Mouse (Mus musculus): Measurements from ENCODE around the gene Rpl31.

The Rpl31 gene

DNA sequence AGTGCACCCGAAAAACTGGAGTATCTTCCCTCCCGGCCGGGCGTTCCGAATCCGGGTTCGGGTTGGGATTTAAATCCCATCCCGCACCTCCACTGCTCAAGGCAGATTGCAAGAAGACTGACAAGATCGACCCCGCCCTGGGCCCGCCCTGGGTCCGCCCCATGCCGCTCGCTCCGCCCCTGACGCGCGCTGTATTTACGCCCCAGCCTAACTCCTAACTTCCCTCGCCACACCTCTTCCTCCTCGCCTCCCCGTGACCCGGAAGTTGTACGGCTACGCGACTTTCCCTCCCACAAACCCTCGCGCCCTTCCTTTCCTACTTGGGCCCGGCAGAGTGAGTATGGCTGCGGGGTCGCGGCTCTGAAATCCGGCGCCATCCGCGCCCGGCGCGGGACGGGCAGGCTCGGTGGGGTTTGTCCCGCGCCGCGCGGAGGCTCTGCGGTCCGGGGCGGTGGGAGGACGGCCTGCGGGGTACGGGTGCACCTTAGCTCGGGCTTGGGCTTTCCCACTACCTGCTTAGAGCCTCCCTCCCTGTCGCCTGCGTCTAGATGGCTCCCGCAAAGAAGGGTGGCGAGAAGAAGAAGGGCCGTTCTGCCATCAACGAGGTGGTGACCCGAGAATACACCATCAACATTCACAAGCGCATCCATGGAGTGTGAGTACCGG lies at the start of gene Rpl31:
Rpl31 (plus strand) TSS at position 242 of the 666 bp plus-strand sequence.
- peak; percentile 97 to 99 for DNase-seq (ENCODE audit: low spot score in 2 of 2)

DNA sequence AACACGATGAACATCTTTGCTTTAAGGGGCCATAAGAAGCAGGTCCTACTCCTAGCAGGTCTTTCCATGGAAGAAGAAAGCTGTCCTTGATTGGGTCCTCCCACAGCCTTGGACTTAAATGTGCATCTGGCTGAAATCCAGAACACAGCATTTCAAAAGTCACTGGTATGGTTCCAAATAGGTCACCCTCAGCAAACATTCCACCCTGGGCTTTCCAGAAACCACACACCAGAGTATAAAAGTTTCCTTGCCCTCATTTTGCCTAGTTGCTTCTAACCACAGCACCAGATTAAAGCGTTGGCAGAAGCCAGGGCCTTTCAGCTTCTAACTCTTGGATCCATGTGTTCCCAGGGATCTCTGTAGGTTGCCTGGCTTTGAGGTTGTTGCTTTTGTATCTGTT lies 49.7 kb upstream of the Rpl31 start:
- peak; percentile 35 to 46 for DNase-seq (ENCODE audit: low spot score in 2 of 2)

DNA sequence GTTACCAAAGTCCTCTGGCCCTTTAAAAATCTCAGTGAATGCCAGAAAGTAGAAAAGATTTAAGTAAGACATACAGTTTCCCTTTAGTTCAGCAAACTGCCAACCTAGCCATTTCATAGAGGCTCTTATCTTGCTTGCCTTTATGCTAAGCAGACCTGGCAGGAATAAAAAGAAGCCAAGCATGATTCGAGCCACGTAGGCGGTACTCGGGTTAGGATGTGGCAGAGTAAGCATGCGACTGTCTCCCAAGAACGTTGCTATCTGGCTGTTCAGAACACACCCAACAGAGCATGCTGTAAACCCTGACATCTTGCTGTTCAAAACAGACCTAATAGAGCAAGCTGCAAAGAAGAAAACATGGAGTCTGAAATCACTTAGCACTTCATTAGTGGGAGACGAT lies 48.8 kb upstream of the Rpl31 start:
- DNase-seq (ENCODE audit: low spot score in 2 of 2) = no peak

DNA sequence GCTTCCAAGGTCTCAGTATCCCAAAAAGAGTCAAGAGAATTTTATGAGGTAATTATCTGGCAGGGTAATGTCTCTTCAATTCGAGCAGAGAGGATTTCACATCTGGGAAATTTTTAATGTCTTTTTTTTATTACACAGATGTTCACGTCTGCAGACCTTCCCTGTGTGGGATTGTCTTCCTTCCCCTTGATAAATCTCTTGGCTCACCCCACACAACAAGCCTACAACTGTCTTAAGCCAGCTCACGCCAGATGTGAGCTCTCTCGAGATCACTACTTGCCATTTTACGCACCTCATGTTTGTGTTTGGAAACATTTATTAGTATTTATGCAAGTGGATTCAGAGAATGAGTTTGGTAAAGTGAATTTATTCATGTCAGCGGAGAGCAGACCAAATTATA lies 45.7 kb upstream of the Rpl31 start:
- no peak for DNase-seq (ENCODE audit: low spot score in 2 of 2)

DNA sequence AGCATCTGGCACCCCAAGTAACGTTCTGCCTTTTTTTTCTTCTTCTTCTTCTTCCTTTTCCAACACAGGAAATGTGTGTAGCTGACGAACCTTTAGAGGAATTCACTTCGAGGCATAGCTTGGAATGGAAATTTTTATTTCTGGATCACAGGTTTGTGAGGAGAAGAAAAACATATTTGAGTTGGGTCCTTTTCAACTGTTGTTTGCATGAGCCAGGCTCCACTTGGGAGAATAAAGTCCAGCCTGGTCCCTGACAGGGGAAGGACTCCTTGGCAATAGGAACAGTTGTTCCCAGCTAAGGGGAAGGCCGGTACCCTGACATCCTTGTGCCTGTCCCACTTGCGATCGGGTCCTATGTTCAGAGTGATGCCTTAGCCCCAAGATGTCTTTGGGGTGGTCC lies 42.4 kb upstream of the Rpl31 start:
- peak; percentile 21 to 24 for DNase-seq (ENCODE audit: low spot score in 2 of 2)

DNA sequence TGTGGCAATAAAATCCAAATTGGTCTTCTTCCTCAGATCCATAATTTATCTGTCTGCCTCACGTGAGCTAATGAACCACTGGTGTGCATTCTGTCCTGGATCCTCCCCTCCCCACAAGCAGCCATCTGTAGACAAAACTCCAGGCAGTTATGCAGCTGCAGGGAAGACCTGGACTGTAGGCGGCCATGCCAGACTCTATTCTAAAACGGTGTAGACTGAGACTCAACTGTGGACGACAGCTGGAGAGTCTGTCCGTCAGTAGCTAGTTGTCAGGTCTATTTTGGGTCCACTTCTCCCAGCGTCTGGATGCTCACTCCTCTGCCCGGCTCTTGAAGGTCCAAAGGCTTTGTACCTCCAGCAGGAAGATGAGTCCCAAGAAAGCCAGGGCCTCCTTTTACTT lies 40.1 kb upstream of the Rpl31 start:
- DNase-seq (ENCODE audit: low spot score in 2 of 2) = no peak

DNA sequence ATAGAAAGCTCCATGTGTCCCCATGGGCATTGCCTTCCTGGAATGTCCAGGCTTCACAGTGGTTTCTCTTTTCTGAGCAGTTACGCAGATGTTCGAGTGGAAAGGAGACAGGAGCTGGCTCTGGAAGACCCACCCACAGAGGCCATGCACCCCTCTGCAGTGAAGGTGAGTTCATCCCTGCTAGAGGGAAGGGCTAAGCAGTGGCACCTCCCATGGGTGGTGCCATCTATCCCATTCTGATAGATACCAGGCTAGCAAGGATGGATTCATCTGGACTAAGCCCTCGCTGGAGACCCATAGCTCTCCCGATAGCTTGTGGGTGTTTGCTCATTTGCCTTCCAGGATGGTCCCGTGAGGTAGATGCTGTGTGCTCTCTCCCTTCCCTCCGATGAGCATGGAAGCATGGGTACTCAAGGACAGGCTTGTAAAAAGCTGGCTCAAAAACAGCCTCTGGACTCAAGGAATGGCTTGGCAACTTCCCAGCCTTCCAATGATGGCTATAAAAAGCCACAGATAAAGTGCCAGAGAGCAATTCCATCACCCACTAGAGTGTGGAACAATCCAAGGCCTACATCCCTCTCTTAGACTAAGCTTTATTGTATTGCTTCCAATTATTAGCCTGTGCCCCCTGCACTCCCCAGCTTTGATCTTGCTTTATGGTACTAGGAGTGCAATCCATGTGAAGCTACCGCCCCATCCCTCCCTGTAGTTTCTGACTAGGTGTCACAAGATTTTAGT lies 36.6 kb upstream of the Rpl31 start:
- peak; percentile 37 to 70 for DNase-seq (ENCODE audit: low spot score in 2 of 2)

DNA sequence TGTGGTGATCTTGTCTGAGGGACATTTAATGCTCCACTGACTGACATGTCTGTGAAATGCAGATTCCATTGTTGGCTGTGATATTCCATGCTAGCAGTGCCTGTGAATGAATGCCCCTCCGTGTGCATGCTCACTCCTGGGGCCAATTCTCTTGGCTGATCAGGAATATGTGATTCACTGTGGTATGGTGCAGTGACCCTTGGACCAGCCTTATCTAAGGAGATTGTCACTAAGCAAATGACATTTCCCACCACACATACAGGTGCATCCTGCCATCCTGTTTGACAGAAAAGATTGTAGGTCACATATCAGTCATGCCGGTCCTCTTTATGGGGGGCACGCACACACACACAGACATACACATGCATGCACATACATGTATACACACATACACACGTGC lies 35.2 kb upstream of the Rpl31 start:
- DNase-seq (ENCODE audit: low spot score in 2 of 2) = no peak

DNA sequence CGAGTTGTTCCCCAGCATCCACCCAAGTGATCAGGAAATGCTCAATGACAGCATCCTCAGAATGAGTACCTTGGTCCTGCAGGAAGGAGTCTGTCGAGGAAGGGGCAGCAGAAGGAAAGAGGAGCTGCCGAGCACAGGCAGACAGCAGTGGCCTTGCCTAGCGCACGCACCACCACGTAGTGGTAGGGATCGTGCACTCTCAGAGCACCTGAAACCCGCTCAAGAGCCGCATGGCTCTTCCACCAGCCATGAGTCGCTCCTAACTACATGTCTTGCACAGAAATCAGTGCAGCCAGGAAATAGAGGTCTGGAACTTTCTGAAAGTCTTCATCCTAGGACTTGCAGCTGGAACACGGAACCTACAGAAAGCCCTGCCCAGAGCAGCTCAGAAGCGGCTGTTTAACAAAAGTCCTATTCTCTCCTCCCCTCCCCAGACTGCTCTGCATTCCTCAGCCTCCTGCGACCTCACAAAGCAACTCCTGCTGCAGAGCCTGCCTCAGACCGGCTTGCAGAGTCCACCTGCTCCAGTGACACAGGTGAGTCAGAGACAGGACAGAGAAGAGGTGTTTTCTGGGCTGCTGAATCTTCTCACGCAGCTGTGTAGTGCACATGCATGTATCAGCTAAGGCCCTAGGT lies 32.0 kb upstream of the Rpl31 start:
- no peak for DNase-seq (ENCODE audit: low spot score in 2 of 2)

DNA sequence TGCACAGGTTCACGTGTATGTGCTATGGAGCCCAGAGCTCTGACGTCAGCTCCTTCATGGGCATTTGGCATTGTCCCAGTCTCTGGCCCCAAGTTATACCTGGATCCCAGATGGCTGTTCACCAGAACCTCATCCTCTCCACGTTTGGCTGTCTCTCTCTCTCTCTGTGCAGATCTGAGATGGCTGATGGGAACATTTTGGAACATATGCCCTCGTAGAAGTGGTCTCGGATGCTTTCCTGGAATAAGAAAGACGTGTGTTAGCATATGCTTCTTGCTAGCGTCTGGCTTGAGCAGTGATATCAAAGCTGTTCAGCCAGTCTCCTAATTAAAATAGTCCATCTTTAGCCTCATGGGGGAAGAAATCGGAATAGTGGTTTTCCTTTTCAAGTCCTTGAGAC lies 30.9 kb upstream of the Rpl31 start:
- no peak for DNase-seq (ENCODE audit: low spot score in 2 of 2)

DNA sequence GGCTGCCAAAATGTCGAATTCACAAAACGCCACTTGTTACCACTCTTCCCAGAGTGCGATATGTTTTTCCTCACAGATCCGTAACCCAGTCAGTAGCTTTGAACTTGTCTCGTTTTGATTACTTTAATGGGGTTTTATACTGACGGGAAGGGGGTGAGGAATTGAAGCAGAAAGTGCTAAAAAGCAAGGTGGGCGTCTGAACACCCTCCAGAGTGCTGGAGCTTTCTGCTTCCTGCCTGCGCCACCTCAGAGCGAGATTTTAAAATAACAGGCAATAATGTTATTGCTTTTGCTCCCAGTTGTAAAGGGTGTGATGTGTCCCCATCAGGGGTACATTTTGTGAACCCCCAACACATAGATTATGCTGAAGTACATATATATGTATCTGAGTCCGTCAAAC lies 28.8 kb upstream of the Rpl31 start:
- DNase-seq (ENCODE audit: low spot score in 2 of 2) = no peak

DNA sequence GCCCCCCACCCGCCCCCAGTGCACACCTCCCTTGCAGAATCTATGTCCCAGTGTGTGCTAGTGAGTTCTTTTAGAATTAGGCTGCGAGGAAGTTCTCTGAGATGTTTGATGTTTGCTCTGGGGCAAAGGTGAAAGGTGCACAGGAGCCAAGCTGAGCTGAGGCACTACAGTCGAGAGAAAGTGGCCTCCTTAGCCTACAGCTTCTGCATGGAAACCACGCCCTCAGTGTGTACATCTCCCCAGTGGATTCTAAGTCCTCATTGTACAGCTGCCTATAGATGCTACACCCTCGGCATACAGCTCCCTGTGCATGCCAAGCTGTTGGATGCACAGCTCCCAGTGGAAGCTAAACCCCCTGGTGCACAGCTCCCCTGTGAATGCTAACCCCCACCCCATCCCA lies 28.2 kb upstream of the Rpl31 start:
- DNase-seq (ENCODE audit: low spot score in 2 of 2) = no peak

DNA sequence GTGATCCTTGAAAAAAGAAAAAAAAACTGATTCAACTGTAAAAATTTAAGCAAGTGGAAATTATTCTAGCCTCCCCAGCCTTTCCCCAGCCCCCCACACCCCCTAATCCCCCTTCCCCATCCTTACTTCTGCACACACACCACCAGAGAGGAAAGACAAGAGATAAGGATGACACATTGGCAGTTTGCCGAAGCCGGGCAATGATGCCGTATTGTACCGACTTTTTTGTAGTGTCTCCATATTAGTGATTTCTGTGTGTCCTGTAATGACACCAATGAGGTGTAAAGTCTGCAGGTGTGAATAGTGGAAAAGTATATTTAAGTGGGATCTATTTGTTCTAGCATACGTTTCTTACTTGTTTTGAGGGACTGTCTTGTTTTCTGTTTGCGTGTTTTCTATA lies 27.5 kb upstream of the Rpl31 start:
- no peak for DNase-seq (ENCODE audit: low spot score in 2 of 2)

DNA sequence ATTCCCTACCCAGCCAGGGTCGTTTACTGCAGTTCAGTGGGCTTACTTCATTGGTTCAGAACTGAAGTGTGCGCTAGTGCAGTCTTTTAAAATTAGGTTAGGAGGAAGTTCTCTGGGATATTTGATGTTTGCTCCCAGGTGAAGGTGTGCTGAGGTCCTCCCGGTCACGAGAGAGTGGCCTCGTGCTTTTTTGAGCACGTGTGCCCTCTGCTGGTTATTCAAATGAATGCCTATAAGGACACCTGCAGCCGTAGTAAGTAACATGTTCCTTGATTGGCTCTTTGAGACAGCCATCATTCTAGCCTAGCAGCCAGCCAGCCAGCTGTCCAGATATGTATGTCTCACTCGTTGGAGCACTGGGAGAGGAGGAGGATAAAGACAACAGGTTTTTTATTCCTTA lies 27.0 kb upstream of the Rpl31 start:
- peak; percentile 24 to 55 for DNase-seq (ENCODE audit: low spot score in 2 of 2)

DNA sequence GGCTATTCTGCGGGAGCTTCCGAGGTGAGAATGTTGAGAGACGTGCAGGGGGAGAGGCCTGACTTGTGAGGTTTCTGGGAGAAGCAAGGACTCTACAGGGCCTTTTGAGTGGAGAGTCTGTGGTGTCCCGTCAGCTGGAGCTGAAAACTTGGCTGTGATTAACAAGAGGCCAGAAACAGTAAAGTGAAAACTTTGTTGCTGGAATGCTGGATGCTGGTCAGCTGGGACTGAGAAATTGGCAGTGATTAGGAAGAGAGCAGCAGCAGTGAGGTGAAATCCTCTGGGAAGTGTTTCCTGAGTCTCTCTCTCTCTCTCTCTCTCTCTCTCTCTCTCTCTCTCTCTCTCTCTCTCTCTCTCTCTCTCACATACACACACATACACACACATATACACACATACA lies 25.8 kb upstream of the Rpl31 start:
- DNase-seq (ENCODE audit: low spot score in 2 of 2) = peak; percentile 17 to 20

DNA sequence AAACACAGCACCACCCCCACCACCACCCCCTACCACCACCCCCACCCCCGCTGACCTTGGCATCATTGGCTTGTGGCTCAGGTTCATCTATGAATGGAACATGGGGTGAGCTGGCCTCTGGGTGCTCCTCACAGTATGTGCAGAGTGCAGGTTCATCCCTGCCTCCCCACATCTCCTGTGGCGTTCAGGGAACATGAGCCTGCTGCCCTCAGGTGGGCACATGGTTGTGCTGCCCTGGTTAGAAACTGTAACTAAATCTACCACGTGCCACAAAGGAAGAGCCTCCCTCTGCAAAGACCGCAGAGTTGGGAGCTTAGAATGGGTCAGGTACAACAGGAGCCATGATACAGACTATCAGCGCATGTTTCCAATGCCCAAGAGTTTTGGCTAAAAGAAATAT lies 24.4 kb upstream of the Rpl31 start:
- DNase-seq (ENCODE audit: low spot score in 2 of 2) = no peak

DNA sequence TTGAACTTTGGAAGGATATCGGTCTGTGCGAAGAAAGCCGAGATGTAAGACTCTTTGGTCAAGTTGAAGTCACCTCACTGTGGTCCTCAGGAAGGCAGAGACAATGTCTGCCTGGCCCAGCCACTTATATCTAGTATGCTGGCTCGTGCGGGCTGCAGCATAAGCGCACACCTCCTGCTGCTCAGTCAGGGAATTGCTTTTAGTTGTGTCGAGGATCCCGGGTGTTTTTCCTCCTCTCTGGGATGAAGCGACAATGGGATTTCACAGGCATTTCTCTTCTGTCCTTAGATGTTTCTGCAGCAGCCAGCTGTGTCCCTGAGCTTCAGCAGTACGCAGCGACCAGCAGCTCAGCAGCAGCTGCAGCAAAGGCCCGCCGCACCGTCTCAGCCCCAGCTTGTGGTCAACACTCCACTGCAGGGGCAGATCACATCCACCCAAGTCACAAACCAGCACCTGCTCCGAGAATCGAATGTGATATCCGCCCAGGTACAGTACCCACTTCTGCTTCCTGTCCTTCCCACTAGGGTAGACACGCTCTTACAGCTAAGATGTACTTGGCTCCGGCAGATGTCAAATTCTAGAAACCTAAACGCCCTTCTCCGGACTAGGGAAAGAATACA lies 22.6 kb upstream of the Rpl31 start:
- no peak for DNase-seq (ENCODE audit: low spot score in 2 of 2)

DNA sequence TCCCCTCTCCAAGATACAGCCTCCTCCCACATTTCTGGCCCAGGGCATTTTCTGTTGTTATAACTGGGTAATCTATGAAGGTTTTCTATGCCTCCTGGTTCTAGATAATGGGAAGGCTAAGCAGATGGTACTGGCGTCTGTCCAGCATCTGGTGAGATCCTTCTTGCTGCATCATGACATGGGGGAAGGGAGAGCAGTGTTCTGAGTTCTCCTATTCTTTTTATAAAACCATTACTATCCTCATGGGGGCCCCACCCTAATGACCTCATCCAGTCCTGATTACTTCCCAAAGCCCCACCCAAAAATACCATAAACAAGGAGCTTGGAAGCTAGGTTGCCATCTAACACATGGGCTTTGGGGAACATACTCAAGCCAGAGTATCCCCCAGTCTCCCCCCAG lies 18.6 kb upstream of the Rpl31 start:
- peak; percentile 64 to 78 for DNase-seq (ENCODE audit: low spot score in 2 of 2)

DNA sequence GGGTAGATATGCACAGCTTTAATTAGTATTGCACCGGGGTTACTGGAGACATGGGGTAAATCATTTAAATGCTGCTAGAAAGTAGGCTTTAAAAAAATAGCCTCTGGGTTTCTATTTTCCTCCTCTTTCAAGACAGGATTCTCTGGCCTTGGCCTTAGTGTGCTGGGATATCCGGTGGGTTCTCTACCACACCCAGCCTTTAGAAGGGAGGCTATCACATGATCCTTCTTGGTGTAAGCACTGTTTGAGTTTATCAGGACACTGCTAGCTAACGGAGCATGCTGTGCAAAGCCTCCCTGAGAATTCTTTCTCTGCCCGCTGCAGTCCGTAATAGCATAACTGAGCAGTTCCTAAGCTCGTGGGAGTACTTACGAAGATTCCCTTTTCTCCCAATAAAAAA lies 18.2 kb upstream of the Rpl31 start:
- DNase-seq (ENCODE audit: low spot score in 2 of 2) = peak; percentile 18 to 35

DNA sequence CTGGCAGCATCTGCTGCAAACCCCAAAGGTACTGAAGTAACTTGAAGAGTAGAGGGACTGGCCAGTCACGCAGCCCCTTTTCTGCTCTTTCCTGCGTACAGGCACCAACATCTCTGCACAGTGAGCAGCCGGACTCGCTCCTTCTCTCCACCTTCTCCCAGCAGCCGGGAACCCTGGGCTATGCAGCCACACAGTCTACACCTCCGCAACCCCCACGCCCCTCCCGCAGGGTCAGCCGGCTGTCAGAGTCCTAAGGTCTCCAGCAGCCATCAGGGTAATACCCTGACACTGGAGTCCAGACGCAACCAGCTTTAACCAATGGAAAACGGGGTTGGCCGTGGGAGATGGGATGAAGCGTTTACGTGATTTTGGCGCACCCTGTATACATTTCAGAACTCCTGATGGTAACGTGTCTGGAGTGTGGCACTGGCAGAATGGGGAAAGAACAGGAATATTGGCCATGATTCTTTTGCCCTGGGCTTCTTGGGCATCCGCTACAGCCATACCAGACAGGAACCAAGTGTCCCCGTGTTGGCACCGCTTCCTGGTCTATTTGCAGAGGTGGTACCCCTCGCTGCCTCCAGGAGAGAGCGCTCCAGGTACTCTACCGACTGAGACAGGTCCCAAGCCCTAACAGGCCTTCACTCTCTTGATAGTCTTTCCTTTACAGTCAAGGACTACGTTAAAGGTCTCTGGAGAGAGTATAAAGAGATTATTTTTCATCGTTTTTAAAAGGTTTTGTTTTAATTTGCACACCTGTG lies 5.7 kb upstream of the Rpl31 start:
- DNase-seq (ENCODE audit: low spot score in 2 of 2) = no peak

DNA sequence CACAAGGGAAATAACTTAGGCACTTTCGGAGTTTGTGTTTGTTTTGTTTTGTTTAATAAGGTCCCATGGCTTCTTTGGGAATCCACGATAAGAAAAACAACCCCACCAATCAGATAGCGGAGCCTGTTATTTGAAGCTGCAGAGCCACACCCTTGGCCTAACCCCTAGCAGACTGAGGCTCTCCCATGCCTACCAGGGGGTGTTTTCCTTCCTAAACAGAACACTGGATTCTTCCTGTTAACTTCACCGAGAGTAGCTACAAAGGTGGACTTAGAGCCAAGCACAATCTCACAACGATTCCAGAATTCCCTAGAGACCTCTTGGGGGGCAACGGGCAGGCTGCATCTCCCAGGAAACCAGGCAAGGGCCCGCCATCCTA lies 5.1 kb upstream of the Rpl31 start:
- no peak for DNase-seq (ENCODE audit: low spot score in 2 of 2)

DNA sequence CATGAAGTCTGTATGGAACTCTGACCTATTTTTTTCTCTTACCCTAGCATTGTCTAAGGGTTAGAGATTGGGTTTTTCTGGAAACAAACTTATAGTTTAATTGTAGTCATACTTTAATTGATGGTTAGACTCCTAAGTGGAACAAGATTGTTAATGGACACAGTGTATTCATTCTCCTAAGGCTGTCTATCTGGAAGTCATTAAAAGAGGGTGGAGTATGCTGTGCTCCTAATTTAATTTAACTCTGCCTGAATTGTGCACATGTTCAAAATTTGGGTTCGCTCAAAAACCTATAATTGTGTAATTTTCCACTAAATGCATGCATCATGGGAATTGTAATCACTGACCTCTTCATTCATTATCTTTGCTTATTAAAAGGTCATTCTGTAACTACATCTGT lies 2.1 kb upstream of the Rpl31 start:
- DNase-seq (ENCODE audit: low spot score in 2 of 2) = no peak
